Mouse (Mus musculus): ENCODE results near the gene Adad1.

Adad1 gene

GRCm38 (mm10) chr3:37063406-37063805 lies at the start of gene Adad1:
Gene Adad1, plus strand, starts transcription at chr3:37063527.
- DNase-seq (ENCODE audit: low spot score in 2 of 2): no peak

- no peak for DNase-seq (ENCODE audit: low spot score in 2 of 2)
Observed at GRCm38 (mm10) chr3:37037979-37038378, 25.3 kb upstream of the Adad1 start.

DNA sequence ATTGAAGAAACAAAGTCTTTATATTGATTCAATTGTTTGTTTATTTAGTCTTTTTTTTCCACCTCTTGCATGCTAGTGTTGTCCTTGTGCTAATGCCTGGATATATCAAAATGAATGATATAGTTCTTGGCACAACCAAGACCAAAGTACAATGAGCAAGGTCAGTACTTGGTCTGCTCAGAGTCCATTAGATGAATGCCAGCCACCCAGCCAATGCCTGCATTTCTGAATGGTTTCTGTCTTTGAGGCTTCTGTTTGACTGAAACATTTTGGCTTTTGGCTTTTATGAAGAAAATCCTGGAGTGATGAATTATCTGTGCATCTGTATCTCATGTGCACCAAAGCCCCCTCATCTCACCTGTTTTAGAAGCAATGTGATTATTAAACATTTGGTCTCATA lies 23.5 kb upstream of the Adad1 start:
- no peak for DNase-seq (ENCODE audit: low spot score in 2 of 2)

- DNase-seq (ENCODE audit: low spot score in 2 of 2): no peak
Observed at GRCm38 (mm10) chr3:37051491-37051890, 11.8 kb upstream of the Adad1 start.

- DNase-seq (ENCODE audit: low spot score in 2 of 2): peak in 1 of 2 experiments; percentile 9
Observed at GRCm38 (mm10) chr3:37073211-37073610, 9.9 kb downstream of the Adad1 start.

- no peak for DNase-seq (ENCODE audit: low spot score in 2 of 2)
Observed at GRCm38 (mm10) chr3:37084860-37085259, 21.5 kb downstream of the Adad1 start.

GRCm38 (mm10) chr3:37090721-37091120 lies 27.4 kb downstream of the Adad1 start:
- DNase-seq (ENCODE audit: low spot score in 2 of 2): no peak

DNA sequence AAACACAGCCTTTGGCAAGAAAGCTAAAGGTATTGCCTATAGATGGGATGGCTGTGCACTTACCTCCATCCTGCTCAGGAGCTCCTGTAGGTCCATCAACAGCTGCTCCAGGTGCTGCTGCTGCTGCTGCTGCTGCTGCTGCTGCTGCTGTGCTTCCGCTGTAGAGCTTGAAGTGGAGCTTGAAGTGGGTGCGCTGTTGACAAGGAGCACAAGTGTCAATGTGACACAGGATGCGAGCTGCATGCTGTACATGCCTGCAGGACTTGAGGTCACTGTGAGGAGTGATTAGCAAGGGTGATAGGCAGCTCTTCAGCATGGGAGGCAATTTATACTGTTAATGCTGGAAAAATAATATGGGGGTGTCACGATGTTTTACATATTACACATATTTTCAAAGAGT lies 62.3 kb downstream of the Adad1 start, which contains the start of gene Il2:
Gene Il2, minus strand, starts transcription at position 305 of the 400 bp plus-strand sequence.
- no peak for DNase-seq (ENCODE audit: low spot score in 2 of 2)

DNA sequence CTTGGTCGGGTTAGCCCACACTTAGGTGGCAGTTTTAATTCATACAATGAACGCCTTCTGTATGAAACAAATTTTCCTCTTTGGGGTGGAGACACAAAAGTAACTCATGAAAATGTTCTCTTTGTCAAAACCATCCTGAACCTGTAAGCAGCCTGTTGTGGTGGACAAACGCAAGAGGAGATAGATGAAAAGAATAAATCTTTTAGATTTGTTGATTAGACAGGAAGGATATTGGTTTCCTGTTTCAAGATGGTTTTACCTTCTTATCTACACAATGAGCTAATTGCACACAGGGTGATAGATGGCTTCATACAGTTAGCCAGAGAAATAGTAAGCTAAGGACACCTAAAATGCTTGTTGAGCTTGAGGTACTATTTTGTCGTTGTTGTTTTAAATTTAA lies 62.8 kb downstream of the Adad1 start:
- DNase-seq (ENCODE audit: low spot score in 2 of 2): no peak

DNA sequence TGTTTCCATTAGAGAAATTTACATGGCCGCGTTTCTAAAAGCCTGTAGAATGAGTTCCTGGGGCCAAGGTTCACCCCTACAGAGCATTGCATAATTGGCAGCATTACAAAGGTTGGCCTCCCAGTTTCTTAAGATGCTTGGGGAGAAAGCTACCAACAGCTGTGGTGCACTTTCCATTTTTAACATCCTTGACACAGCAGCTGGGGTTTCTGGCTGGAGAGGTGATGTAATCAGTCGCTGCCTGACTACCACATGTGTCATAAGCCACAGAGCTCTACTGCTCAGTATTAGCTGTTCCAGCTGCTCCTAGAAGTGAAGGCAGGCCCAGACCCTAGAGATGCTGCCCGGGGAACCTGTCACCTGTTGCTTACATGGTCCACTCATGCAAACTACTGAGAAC lies 64.9 kb downstream of the Adad1 start:
- no peak for DNase-seq (ENCODE audit: low spot score in 2 of 2)

- no peak for DNase-seq (ENCODE audit: low spot score in 2 of 2)
Observed at GRCm38 (mm10) chr3:37129063-37129462, 65.7 kb downstream of the Adad1 start.

DNA sequence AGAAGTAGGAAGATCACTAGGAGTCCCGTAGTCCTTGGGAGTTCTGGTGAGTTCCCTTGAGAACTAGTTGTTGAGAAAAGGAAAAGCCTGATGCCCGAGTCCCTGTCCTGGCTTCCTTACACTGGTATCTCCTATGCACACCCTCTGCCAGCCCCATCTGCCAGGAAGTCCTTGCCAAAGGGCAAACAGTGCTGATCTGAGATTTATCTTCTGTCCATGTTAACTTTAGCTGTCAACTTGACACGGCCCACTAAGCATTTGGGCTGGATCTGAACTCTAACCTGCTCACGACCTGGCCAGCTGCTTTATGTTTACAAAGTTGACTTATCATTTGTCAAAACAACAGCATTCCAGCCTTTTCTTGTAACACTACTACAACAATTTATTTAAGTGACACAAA lies 73.9 kb downstream of the Adad1 start:
- no peak for DNase-seq (ENCODE audit: low spot score in 2 of 2)

DNA sequence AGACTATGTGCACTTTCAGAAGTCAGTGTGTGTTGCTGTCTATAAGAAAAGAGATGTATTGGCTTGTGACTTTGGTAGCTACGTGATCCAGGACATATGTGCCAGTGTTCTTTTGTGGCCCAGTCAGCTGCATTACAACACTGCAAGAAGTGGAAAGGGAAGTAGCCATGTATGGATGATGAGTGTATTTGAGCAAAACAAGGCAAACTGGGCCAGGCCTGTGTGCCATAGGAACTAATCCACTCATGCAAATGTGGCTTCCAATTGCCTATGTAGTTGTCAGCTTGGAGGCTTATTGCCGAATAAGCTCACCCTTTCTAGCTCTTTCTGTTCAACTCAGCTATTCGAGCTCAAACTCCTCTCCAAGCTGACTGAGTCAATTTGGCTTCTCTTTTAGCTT lies 75.9 kb downstream of the Adad1 start:
- DNase-seq (ENCODE audit: low spot score in 2 of 2): no peak

DNA sequence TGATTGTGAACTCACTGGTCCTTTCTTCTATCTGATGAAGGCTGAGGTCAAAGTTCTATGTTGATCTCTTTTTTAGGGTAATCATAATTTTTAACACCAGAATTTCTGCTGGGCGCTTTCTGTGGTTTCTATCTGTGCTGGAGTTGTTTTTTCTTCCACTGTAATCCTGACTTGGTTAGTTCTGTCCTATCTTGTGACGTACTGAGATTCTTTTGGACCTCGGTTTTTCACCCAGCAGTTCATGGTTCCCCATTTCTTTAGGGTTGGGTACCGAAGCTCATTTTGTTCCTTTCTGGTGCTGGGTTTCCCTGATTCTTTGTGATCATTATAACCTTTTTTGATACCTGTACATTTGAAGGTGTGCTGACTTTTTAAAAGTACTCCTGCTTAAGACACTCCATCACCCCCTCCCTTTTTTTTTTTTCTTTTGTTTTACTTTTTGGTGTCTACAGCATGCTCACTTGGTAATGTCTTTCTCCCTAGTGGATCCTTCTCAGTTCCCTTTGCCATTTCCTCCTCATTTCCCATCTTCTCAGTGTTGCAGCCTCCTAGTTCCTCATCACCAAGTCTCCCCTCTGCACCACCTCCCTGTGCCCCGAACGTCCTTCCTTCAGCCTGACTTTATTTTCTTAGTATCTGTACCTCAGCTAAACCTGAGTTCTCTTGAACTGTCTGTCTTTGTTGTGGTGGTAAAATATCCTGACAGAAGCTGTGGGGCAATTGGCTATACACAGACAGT lies 77.0 kb downstream of the Adad1 start:
- DNase-seq (ENCODE audit: low spot score in 2 of 2): no peak

DNA sequence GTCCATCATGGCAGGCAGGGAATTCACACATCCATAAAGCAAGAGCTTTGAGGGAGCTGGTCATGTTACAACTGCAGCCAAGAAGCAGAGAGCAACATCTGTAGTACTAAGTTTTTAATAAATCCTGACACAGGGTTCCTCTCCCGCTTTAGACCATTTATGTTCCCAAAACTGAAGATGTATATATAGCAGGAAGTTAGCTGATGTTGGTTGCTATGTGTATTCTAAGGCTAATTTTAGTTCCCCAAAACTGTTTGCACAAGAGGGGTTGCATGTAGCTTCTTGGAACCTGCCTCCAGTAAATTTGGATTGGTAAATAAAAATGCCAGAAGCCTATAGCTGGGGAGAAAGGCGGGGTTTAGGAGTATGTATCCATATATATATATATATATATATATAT lies 78.5 kb downstream of the Adad1 start:
- no peak for DNase-seq (ENCODE audit: low spot score in 2 of 2)

DNA sequence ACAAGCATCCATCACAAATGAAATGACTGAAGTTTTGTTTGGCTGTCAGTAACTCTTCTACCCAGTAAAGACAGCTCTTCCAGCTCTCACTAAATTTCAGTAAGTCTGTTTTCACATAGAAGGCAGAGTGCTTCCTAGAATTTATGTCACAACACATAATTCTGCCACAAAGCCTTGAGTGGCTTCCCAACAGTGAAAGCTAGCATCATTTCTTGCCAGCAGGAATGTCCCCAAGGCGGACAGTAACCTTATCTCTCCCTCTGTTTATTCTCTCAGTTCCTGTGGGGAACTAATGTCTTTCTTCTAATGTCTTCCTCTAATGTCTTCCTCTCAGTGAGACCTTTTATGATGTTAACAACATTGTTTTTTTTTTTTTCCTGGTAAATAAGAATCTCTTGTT lies 81.7 kb downstream of the Adad1 start:
- no peak for DNase-seq (ENCODE audit: low spot score in 2 of 2)

GRCm38 (mm10) chr3:37146406-37146805 lies 83.1 kb downstream of the Adad1 start:
- no peak for DNase-seq (ENCODE audit: low spot score in 2 of 2)

DNA sequence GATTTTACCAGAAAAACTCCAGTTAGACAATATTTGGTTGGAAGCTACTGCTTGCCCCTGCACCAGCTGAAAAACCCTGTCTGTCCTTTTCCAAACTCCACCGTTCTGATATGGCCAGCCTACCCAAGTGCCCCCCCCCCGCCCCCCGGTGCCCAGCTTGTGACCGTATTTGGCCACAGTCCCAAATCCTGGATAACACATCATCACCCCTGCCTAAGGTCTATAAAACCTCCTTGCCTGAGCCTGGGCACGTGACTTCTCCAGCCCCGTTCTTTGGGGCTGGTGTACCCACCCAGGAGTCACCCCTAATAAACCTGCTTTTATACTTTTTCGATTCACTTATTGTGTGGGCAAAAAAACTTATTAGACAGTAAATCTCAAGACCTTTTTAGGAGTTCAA lies 83.5 kb downstream of the Adad1 start:
- no peak for DNase-seq (ENCODE audit: low spot score in 2 of 2)

DNA sequence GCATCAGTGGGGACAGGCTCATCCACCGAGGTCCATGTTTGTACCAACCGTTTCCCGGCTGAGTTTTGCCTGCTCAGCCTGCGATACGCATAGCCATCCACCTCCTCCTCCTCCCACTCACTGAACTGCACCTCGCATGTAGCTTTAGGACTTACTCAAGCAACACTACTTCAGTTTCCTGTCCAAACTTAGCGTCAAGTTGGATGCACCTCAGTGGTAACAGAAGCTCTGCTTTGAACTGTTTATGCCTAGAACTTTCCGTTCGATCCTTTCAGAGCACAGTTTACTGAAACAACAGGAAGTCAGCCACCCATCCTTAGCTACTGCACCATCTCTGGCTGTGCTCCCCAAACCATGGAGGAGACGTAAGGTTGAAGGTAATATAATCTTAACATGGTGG lies 88.9 kb downstream of the Adad1 start:
- no peak for DNase-seq (ENCODE audit: low spot score in 2 of 2)

DNA sequence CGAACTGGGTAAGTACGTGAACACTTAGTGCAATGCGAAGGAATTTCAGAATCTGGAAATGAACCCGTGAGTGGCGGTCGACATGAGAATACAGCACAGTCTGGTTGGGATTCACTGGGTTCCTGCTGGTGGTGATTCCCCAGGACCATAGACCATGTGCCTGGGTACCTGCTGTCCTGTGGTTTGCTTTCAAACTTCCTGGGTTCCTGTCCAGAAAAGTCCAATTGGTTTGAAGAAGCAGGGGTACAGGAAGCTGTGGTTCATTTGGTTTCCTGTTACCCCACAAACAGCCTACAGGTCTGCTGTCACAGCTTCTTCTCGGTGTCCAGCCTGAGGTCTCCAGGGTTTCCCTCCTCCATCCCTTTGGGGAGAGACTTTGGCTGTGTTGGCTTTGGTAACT lies 89.7 kb downstream of the Adad1 start:
- no peak for DNase-seq (ENCODE audit: low spot score in 2 of 2)

GRCm38 (mm10) chr3:37154396-37154795 lies 91.1 kb downstream of the Adad1 start:
- DNase-seq (ENCODE audit: low spot score in 2 of 2): no peak

DNA sequence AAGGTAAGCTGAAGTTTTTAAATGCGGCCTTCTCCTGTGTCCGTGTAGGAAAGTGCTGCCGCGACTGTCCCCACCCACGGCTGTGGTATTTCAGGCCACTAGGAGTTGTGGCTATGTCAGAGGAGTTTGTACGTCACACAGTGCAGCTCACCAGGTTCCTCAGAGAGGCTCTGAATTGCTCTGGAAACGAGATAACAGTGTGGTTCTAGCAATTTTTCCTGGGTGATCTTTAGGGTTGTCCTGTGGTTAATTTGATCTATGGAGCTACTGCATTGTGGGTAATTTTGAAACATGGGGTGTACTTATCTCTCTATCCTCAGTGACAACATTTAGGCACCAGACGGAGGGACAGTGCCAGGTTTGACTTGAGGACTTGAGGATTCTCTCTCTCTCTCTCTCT lies 93.8 kb downstream of the Adad1 start:
- no peak for DNase-seq (ENCODE audit: low spot score in 2 of 2)

DNA sequence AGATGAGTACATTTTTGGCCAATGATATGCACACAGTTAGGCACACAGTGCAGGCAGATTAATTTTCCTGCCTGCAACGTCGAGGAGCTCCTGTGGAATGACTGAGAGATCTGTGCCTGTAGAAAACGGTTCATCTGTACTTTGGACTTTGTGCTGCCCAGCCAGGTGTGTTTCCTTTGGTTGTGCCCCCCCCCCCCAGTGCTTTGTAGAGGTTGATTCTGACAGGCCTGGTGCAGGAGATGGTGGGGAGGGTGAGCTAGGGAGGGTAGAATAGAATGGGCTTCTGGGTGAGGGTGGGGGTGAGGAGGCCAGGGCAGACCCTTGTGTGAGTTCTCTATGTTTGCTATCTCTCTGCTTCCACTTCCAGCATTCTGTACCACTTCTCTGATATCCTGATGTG lies 94.9 kb downstream of the Adad1 start:
- no peak for DNase-seq (ENCODE audit: low spot score in 2 of 2)

DNA sequence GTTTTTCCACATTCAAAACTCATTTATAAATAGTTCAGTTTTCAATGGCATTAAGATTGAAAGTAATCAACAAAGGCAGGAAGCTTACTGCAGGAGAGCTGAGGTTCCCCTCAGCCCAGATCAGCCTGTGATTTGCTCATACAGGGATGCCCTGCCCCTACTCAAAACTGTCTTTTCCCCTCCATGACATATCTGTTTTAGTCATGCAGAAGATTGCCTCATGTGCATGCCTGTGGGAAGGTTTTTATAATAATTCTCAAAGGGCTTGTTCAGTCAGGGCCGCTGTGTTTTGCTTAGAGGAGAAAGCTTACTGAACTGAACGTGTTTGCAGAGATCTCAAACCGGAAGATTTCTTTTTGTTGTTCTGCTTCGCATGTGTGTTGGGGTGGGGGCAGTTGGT lies 97.8 kb downstream of the Adad1 start:
- no peak for DNase-seq (ENCODE audit: low spot score in 2 of 2)
